Mouse (Mus musculus): Measurements from ENCODE around the gene Prop1.

- TF ChIP-seq CTCF (IDR thresholded peaks at IDR 0.05; ENCODE audit: borderline replicate concordance, insufficient read depth, low read length) (no peak), POLR2A (IDR thresholded peaks at IDR 0.05; ENCODE audit: low read depth, low read length) (no peak)
Observed at GRCm38 (mm10) chr11:50914461-50914860, 39.1 kb downstream of the Prop1 start.
